Mouse (Mus musculus): ENCODE results near the gene Tbc1d9b. TPM values are rescaled to one million over a fixed set of nuclear protein-coding genes. Genes with fewer than 3 reads are reported as not detected.

Tbc1d9b gene
- polyA plus RNA-seq, 1 experiment from 2014 or later = 37.3 TPM

DNA sequence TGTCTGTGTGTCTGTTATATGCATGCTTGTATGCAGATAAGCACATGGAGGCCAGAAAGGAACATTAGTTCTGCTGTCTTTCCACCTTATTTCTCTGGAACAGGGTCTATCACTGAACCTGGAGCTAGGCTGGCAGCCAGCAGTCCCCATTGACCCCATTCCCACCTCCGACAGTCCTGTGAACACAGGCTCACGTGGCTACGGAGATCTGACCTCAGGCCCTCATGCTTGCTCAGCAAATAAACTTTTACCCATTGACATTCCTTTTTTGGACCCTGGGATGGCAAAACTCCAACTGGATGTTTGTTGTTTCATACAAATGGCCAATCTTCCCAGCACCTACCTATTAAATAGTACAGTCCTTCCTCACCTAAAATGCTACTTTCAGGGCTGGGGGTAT lies 45.2 kb downstream of the Tbc1d9b start:
- no peak overlapping the region for H3K4me3 ChIP-seq (ENCODE audit: low read depth, low read length)
- H3K27me3 ChIP-seq (replicated peaks; ENCODE audit: control insufficient read depth, insufficient read depth, low read length) = no peaks in the 10 kb centered on the region
- no peak for ATAC-seq (replicated peaks; ENCODE audit: low FRiP score, low TSS enrichment, low read depth)
- no peak for DNase-seq (ENCODE audit: low spot score)
- H3K27ac ChIP-seq (ENCODE audit: low read depth) = no peak overlapping the region
- no peak overlapping the region for H3K4me2 ChIP-seq (ENCODE audit: low read length)
- no peaks in the 10 kb centered on the region for H3K9me3 ChIP-seq (ENCODE audit: control insufficient read depth, low read length)
- 65% methylated on average over 3 of the region's 3 CpGs for WGBS
- peaks cover 6% of the 10 kb centered on the region for H3K4me1 ChIP-seq (replicated peaks; ENCODE audit: control insufficient read depth, insufficient read depth, low read length)
- H3K9ac ChIP-seq (ENCODE audit: low read length) = no peak overlapping the region
- peaks cover 8% of the 10 kb centered on the region for H3K36me3 ChIP-seq (ENCODE audit: control insufficient read depth, insufficient read depth, low read length)

DNA sequence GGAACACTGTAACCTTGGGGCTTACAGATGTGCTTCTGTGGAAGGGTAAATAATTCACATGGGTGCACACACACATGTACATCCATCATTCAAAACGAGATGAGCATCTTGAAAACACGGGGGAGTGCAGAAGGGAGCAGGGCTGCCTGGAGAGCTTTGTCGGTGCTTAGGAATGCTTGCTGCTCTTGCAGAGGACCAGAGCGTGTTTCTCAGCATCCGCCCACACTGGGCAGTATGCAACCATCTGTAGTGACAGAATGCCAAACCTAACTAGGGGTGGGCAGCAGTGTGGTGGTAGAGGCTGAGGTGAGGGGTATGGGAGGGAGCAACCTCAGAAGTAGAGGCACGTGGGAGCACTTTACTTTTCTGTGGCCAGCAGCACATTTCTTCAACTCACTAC lies 45.9 kb downstream of the Tbc1d9b start:
- no peak overlapping the region for H3K4me3 ChIP-seq (ENCODE audit: low read depth, low read length)
- no peaks in the 10 kb centered on the region for H3K9me3 ChIP-seq (ENCODE audit: control insufficient read depth, low read length)
- H3K9ac ChIP-seq (ENCODE audit: low read length) = no peak overlapping the region
- DNase-seq (ENCODE audit: low spot score) (no peak), ATAC-seq (replicated peaks; ENCODE audit: low FRiP score, low TSS enrichment, low read depth) (no peak)
- 71% methylated on average over 6 of the region's 6 CpGs for WGBS
- peaks cover 6% of the 10 kb centered on the region for H3K4me1 ChIP-seq (replicated peaks; ENCODE audit: control insufficient read depth, insufficient read depth, low read length)
- no peak overlapping the region for H3K27ac ChIP-seq (ENCODE audit: low read depth)
- H3K27me3 ChIP-seq (replicated peaks; ENCODE audit: control insufficient read depth, insufficient read depth, low read length) = no peaks in the 10 kb centered on the region
- H3K4me2 ChIP-seq (ENCODE audit: low read length) = no peak overlapping the region
- H3K36me3 ChIP-seq (ENCODE audit: control insufficient read depth, insufficient read depth, low read length) = peaks cover under 1% of the 10 kb centered on the region; the same call in 1 of the 2 replicates

DNA sequence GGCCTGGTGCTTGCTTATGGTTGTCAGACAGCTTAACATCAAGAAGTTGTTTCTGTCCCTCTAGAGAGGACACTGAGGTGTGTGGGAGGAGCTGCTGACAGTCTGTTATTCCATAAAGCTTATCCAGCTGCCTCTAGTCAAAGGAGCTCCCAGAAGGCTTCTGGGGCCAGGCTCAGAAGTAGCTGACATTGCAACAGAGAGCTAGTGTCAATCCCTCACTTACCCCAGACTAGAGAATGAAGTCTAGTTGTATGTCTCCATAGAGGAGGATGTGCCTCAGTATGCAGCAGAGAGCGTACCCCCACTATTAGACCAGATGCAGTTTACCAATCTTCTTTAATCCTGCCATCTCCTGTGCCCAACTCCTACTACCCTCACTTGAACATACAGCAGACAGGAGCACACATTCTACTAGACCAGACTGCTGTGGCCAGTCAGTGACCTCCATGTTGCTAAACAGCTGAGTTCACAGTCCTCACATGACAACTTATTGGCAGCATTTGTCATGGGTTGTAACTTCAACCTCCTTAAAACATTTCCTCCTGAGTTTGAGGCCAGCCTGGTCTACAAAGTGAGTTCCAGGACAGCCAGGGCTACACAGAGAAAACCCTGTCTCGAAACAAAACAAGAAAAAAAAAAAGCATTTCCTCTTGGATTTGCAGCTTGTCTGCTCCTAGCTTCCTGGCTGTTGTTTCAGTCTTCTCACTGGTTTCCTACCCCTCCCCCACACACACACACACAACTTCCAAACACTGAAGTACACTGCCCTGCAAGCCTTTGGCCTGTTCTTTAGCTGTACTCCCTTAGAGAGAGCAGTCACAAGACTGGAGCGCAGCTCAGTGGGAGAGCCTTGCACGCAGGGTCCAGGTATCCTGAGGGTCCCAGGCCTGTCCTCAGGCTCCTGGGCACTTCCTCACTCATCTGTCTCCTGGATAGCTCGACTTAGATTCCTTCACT lies 47.6 kb downstream of the Tbc1d9b start:
- H3K9ac ChIP-seq (ENCODE audit: low read length) = no peak overlapping the region
- WGBS = 73% methylated on average over 5 of the region's 5 CpGs

DNA sequence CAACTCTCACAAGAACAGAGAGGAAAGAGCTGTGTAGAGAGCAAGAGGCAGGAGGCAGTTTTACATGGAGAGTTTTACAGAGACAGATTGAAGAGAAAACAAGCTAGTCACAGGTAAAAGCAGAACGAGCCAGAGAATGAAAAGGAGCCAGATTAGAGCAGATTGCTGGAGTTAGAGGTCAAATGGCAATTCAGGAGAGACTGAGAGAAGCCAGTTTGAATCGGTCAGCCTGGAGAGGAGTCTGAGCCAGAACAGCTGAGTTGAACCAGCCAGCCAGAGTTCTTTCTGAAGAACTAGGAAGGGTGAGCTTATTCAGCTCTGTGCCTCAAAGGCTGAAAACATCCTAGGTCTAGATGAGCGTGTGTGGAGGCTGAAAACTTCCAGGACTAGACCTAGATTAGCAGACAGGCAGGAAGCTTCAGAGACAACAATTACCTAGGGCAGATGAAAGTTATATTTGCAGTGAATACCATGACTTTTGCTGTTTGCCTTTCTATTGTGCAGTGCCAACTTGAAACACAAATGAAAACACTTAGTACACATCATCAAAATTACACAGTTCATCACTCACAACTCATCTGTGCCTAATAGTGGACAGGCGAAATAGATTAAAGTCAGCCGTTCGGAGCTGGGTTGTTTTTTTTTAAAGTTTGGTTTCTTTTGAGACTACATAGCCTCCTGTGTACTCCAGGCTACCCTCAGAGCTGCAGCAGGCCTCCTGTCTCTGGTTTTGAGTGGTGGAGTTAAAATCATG lies 49.5 kb downstream of the Tbc1d9b start:
- Histone ChIP-seq H3K27ac (ENCODE audit: low read depth) (no peak overlapping the region), H3K9me3 (ENCODE audit: control insufficient read depth, low read length) (no peaks in the 10 kb centered on the region), H3K27me3 (replicated peaks; ENCODE audit: control insufficient read depth, insufficient read depth, low read length) (no peaks in the 10 kb centered on the region), H3K36me3 (ENCODE audit: control insufficient read depth, insufficient read depth, low read length) (no peaks in the 10 kb centered on the region; the same call in 1 of the 2 replicates), H3K4me3 (ENCODE audit: low read depth, low read length) (no peak overlapping the region), H3K9ac (ENCODE audit: low read length) (no peak overlapping the region), H3K4me1 (replicated peaks; ENCODE audit: control insufficient read depth, insufficient read depth, low read length) (peaks cover under 1% of the 10 kb centered on the region), H3K4me2 (ENCODE audit: low read length) (no peak overlapping the region)
- DNase-seq (ENCODE audit: low spot score) = no peak
- 77% methylated on average over 6 of the region's 6 CpGs for WGBS
- no peak for ATAC-seq (replicated peaks; ENCODE audit: low FRiP score, low TSS enrichment, low read depth)

More for the DNA sequence above, 47.6 kb downstream of the Tbc1d9b start:
- H3K27ac ChIP-seq (ENCODE audit: low read depth) = no peak overlapping the region
- H3K4me1 ChIP-seq (replicated peaks; ENCODE audit: control insufficient read depth, insufficient read depth, low read length) = peaks cover 6% of the 10 kb centered on the region
- no peak overlapping the region for H3K4me3 ChIP-seq (ENCODE audit: low read depth, low read length)
- no peak for ATAC-seq (replicated peaks; ENCODE audit: low FRiP score, low TSS enrichment, low read depth)
- no peaks in the 10 kb centered on the region; the same call in 1 of the 2 replicates for H3K36me3 ChIP-seq (ENCODE audit: control insufficient read depth, insufficient read depth, low read length)
- H3K9me3 ChIP-seq (ENCODE audit: control insufficient read depth, low read length) = no peaks in the 10 kb centered on the region
- no peak for DNase-seq (ENCODE audit: low spot score)
- H3K4me2 ChIP-seq (ENCODE audit: low read length) = no peak overlapping the region
- H3K27me3 ChIP-seq (replicated peaks; ENCODE audit: control insufficient read depth, insufficient read depth, low read length) = no peaks in the 10 kb centered on the region

DNA sequence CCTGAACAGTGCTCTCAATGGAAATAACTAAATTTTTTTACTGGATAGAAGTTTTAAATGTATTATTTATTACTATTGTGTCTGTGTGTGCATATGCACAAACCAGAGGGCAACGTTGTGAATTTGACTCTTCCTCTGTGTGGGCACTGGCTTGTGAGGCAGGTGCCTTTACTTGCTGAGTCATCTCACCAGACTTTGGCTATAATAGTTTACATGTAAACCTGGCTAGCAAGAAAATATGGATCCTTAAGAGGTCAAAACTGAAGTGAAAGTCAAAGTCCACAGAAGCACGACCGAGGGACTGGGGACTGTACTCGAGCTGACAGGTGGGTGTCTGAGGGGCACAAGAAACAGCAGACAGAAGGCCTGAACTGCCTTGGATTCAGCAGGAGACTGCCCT lies 51.5 kb downstream of the Tbc1d9b start:
- Histone ChIP-seq H3K4me2 (ENCODE audit: low read length) (no peak overlapping the region), H3K9me3 (ENCODE audit: control insufficient read depth, low read length) (no peaks in the 10 kb centered on the region), H3K9ac (ENCODE audit: low read length) (no peak overlapping the region), H3K4me3 (ENCODE audit: low read depth, low read length) (no peak overlapping the region), H3K27ac (ENCODE audit: low read depth) (no peak overlapping the region), H3K4me1 (replicated peaks; ENCODE audit: control insufficient read depth, insufficient read depth, low read length) (no peaks in the 10 kb centered on the region), H3K27me3 (replicated peaks; ENCODE audit: control insufficient read depth, insufficient read depth, low read length) (no peaks in the 10 kb centered on the region), H3K36me3 (ENCODE audit: control insufficient read depth, insufficient read depth, low read length) (no peaks in the 10 kb centered on the region; the same call in 1 of the 2 replicates)
- ATAC-seq (replicated peaks; ENCODE audit: low FRiP score, low TSS enrichment, low read depth) (no peak), DNase-seq (ENCODE audit: low spot score) (no peak)
- 84% methylated on average over 4 of the region's 4 CpGs for WGBS

DNA sequence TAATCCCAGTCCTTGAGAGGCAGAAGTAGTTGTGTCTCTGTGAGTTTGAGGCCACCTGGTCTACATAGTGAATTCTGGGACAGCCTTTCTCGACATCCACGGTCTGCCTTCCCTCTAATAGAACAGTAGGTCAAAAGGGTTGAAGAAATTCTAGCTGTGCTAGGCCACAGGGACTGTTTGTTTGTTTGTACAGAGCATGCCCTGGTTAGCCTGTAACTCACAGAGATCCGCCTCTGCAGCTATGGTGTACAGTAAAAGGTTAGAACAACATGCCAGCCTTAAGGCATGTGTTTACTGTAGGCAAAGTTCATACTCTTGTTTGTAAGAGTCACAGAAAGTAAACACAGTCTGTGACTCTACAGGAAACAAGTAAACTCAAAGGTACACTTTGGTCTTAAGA lies 53.6 kb downstream of the Tbc1d9b start:
- ATAC-seq (replicated peaks; ENCODE audit: low FRiP score, low TSS enrichment, low read depth) (no peak), DNase-seq (ENCODE audit: low spot score) (no peak)
- Histone ChIP-seq H3K27ac (ENCODE audit: low read depth) (no peak overlapping the region), H3K4me3 (ENCODE audit: low read depth, low read length) (no peak overlapping the region), H3K4me2 (ENCODE audit: low read length) (no peak overlapping the region), H3K9me3 (ENCODE audit: control insufficient read depth, low read length) (no peaks in the 10 kb centered on the region), H3K27me3 (replicated peaks; ENCODE audit: control insufficient read depth, insufficient read depth, low read length) (no peaks in the 10 kb centered on the region), H3K9ac (ENCODE audit: low read length) (no peak overlapping the region), H3K4me1 (replicated peaks; ENCODE audit: control insufficient read depth, insufficient read depth, low read length) (0 out of 2 replicates have a peak, but pooled peaks cover 3% of the 10 kb centered on the region), H3K36me3 (ENCODE audit: control insufficient read depth, insufficient read depth, low read length) (no peaks in the 10 kb centered on the region; the same call in 1 of the 2 replicates)
- WGBS = 83% methylated on average over 3 of the region's 3 CpGs

DNA sequence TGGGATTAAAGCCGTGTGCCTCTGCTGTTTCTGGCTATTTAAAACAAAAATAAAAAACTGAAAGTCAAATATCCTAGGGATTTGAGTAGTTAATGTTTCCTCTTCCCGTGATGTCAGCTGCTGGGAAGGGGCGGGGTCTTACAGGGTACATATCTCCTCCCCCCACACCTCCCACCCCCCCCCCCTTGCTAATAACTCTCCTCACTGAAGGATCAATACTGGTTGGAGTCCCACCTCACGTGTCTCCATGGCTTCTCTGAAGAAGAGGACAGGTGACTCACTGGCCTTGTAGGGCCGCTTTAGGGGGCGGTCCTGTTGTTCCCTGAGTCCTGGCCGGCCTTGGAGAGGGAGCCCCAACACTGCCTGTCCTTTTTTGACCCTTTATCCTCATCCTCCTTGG lies 57.5 kb downstream of the Tbc1d9b start:
- no peaks in the 10 kb centered on the region for H3K27me3 ChIP-seq (replicated peaks; ENCODE audit: control insufficient read depth, insufficient read depth, low read length)
- 67% methylated on average over 7 of the region's 7 CpGs for WGBS
- DNase-seq (ENCODE audit: low spot score) = no peak
- no peak overlapping the region for H3K4me2 ChIP-seq (ENCODE audit: low read length)
- no peaks in the 10 kb centered on the region for H3K36me3 ChIP-seq (ENCODE audit: control insufficient read depth, insufficient read depth, low read length)
- no peaks in the 10 kb centered on the region for H3K9me3 ChIP-seq (ENCODE audit: control insufficient read depth, low read length)
- no peak overlapping the region for H3K4me3 ChIP-seq (ENCODE audit: low read depth, low read length)
- no peak overlapping the region for H3K27ac ChIP-seq (ENCODE audit: low read depth)
- no peak overlapping the region for H3K9ac ChIP-seq (ENCODE audit: low read length)
- ATAC-seq (replicated peaks; ENCODE audit: low FRiP score, low TSS enrichment, low read depth) = no peak
- 0 out of 2 replicates have a peak, but pooled peaks cover 3% of the 10 kb centered on the region for H3K4me1 ChIP-seq (replicated peaks; ENCODE audit: control insufficient read depth, insufficient read depth, low read length)

DNA sequence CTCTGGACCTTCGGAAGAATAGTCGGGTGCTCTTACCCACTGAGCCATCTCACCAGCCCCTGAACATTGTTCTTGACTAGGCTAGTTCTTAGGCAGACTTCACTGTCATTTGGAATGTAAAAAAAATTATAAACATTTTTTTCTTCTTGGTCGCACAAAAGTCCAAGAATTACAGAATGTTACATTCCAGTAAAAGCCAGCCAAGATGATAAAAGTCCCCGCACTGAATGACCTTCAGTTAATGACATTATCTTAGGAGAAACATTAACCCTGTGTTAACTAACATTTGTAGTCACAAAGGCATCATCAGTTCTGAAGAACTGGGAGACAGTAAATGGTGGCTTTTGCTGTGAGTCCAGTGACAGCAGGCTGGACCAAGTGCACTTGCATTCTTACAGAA lies 59.2 kb downstream of the Tbc1d9b start:
- H3K4me3 ChIP-seq (ENCODE audit: low read depth, low read length) = no peak overlapping the region
- 72% methylated on average over 4 of the region's 4 CpGs for whole genome bisulfite sequencing
- no peak overlapping the region for H3K4me2 ChIP-seq (ENCODE audit: low read length)
- no peak for DNase-seq (ENCODE audit: low spot score)
- ATAC-seq (replicated peaks; ENCODE audit: low FRiP score, low TSS enrichment, low read depth) = no peak
- H3K27me3 ChIP-seq (replicated peaks; ENCODE audit: control insufficient read depth, insufficient read depth, low read length) = no peaks in the 10 kb centered on the region
- H3K9ac ChIP-seq (ENCODE audit: low read length) = no peak overlapping the region
- no peak overlapping the region for H3K27ac ChIP-seq (ENCODE audit: low read depth)
- no peaks in the 10 kb centered on the region for H3K9me3 ChIP-seq (ENCODE audit: control insufficient read depth, low read length)
- H3K36me3 ChIP-seq (ENCODE audit: control insufficient read depth, insufficient read depth, low read length) = no peaks in the 10 kb centered on the region
- H3K4me1 ChIP-seq (replicated peaks; ENCODE audit: control insufficient read depth, insufficient read depth, low read length) = 0 out of 2 replicates have a peak, but pooled peaks cover 3% of the 10 kb centered on the region

Measured in intestine, embryonic 14.5 days (tissue).